Mouse (Mus musculus) cerebellum, adult (tissue): ENCODE data around the gene Arid1a.

Source experiments
- ATAC-seq: cut with Nextera tagmentation; 2 replicates; pipeline ENCODE4 v1.9.2; 2017; ENCODE audit warnings: mild to moderate bottlenecking, moderate library complexity, mixed read lengths; ENCODE audit not compliant: insufficient number of reproducible peaks, low FRiP score, low TSS enrichment

The Arid1a gene

GRCm38 (mm10) chr4:133677266-133677665, 79.3 kb downstream of the Arid1a start:
- ATAC-seq = no peak

- ATAC-seq = no peak
Measured at GRCm38 (mm10) chr4:133676189-133676588, 80.4 kb downstream of the Arid1a start.

GRCm38 (mm10) chr4:133675594-133676016, 81.0 kb downstream of the Arid1a start:
- no peak for ATAC-seq

GRCm38 (mm10) chr4:133674331-133674695, 82.3 kb downstream of the Arid1a start:
- no peak for ATAC-seq

DNA sequence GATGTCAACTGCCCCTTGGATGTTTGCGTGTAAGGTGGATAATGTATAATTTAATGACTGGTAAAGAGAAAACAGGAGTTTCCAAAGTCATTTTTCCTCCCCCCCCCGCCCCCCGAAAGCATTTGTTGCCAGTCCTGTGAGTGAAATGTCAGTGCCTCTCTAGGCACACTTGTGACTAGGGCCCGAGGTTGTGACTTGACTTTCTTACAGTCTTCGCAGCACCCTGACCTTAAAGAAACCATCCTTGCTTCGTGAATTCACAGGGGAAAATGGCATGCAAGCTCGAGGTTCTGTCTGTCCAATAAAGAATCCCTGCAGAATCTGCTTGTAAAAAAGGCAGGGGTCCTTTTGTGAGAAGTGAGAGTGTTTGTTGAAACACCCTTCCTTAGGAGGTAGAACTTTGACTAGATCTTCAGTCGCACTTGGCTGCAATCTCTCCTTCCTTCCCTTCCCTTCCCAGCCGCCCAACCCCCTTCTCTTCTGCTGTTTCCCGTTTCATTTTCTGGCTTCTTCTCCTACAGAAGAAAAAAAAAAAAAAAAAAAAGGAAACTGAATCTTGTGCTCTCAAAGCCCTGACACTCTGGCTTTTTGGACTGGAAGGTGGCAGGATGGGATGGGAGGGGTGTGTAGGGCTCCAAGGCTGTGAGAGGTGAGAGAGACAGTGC, 82.8 kb downstream of the Arid1a start:
- no peak for ATAC-seq

GRCm38 (mm10) chr4:133672845-133673647, 83.5 kb downstream of the Arid1a start:
- no peak for ATAC-seq

DNA sequence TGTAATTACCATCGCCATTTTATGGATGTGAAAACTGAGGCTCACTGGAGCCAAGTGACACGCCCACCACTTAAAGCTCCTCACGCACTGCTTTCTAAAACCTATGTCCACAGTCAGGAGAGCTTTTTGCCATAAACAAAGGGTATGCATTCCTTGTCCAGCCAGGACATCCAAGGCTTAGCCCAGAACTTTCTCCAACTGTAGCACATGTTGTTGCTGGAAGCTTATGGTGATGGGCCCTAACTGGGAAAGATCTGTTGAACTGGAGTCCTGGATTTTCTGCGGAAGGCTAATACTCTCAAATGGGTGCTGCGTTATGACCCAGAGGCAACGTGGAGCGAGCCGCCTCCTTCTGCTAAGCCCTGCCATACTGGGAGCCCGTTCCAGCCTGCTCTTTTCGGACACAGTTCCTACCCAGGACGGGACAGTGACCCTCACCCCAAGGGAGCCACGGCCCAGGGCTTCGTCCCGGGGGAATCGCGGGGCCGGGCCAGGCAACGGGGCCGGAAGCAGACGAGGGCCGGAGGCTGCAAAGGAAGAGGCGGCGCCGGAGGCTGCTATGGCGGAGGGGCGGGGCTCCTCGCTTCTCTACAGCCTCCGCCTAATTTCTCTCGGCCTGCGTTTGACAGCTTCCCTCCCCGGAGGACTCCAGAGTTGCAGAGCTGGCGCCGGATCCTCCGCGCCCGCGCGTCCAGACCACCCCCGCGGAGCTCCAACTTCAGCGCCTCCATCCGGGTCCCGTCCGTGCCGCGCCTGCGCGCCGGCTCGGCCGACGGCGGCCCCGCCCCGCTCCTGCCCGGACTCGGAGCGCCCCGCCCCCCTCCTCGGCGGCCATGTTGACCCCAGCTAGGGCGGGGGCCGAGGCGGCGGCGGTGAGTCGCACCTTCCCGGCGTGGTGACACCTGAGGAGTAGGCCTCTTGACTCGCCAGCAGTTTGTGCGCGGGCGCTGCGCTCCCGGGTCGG, 84.4 kb downstream of the Arid1a start, which contains the start of gene Pigv:
Gene Pigv (minus strand): TSS at position 767 of the 964 bp plus-strand sequence.
- ATAC-seq = peak; percentile 77

DNA sequence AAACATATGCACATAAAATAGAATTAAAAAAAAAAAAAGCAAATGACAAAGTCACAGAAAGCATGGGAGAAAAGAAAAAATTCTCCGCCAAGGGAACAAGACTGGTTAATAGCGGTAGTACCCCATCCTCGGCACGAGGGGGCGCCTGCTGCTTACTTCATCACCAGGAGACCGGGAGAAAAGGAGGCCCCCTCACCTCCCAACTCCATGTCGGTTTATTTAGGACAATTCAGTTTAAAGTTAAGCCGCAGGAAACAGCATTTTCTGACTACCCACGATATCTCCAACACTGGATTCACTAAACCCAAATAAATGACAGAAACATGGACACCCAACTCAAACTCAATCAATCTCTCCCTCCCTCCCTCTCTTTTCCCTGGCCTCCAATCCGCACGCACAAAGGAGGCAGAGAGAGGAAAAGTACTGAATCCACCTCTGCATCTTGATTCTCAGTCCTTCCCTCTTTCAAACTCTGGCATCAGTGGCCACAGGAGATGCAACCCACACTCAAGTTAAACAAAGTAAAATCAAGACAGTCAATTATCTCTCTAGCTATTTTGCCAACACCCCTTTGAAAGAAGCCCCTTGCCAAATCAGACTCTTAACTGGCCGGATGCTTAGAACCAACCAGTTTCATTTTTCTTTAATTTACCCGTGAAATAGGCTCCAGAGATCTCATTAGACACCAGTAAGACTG, 85.2 kb downstream of the Arid1a start:
- no peak for ATAC-seq

- ATAC-seq = no peak
Measured at GRCm38 (mm10) chr4:133669652-133670210, 86.8 kb downstream of the Arid1a start.

DNA sequence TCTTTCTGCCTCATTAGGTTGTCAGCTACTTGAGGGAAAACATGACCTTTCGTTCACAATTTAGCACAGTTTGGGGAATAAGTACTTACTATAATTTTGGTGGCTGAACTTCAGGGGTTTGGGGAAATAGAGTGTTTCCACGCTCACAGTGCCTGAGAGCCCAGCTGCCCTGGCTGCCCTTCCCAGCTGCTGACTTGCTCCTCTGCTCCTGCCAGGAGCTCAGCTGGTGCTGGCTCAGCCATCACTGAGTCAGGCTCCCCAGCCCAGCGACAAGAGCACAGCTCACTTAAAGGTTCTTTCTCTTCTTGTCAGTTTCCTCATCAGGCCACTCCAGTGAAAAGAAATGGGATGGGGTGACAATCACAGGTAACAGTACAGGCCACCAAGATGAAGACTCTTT, 88.0 kb downstream of the Arid1a start:
- no peak for ATAC-seq

DNA sequence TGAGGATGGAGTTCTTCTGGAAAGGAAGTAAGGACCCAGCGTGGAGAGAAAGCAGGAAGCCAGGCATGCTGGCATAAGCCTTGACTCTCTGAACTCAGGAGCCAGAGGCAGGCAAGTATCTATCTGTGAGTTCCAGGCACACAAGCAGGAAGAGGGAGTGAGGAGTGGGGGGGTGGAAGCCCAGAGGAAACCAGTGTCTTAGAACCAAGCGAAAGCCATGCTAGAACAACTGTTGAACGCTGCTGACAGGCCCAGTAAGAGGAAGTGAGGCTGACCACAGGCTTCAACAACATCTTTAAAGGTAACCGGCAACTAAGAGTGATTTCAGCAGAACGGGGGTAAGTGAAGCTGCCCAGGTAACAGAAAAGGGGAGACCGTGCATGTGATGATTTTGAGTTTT, 90.4 kb downstream of the Arid1a start:
- ATAC-seq = no peak

GRCm38 (mm10) chr4:133665118-133665517, 91.5 kb downstream of the Arid1a start:
- ATAC-seq = no peak

DNA sequence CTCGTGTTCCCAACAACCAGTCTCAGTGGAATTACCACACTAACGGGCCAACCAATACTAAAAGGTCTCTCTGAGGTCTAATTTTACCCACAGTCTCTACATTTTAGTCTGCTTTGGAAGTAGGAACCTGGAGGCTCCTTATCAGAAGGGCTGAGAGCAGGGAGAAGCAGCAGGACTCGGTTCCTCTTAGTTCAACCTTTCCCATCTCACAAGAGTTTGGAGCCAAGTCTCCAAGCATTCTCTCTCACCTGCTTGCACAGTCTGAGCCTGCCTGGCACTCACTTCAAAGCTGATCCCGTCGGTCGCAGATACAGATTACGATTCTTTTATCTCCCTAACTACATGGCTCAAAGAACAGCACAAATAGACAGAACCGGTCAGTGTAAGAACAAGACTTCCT, 93.6 kb downstream of the Arid1a start:
- no peak for ATAC-seq

GRCm38 (mm10) chr4:133662421-133662820, 94.1 kb downstream of the Arid1a start:
- ATAC-seq = no peak

GRCm38 (mm10) chr4:133660193-133661155, 96.1 kb downstream of the Arid1a start:
- peak; percentile 69 for ATAC-seq

- ATAC-seq = peak; percentile 12; the same call in 1 of the 2 replicates
Measured at GRCm38 (mm10) chr4:133659497-133660192, 96.9 kb downstream of the Arid1a start.

- no peak for ATAC-seq
Measured at GRCm38 (mm10) chr4:133658729-133659128, 97.8 kb downstream of the Arid1a start.
